Mouse (Mus musculus) telencephalon, adult 2 months (tissue): ENCODE data around the gene Gosr2.
"Not testable (repeated sequence)": the region's sequence is repeated elsewhere in the genome, so short reads cannot be mapped to it uniquely, and the experiment has no call there.

Source experiments
- DNase-seq: peaks from one replicate; pipeline ENCODE4 v3.0.0-alpha.2; 2011; ENCODE audit warnings: low read depth, low spot score

The Gosr2 gene

DNA sequence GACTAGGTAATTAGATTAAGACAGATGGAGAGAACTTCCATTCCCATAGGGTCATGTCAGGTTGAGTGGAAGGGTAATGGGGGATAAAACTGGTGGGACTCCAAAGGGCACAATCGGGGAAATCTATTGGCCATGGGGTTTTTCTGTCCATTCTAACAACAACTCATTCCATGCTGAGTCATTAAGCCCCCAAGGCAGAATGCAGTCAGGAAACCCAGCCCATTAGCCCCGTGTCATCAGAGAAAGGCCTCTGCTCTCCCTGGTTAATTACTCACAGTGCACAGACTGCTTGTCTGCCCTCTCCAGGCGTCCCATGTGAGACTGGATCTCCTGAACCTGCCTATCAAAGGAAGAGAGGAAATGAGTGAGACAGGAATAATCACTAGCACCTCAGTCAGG is 8.7 kb downstream of the Gosr2 start:
- no peak for DNase-seq

DNA sequence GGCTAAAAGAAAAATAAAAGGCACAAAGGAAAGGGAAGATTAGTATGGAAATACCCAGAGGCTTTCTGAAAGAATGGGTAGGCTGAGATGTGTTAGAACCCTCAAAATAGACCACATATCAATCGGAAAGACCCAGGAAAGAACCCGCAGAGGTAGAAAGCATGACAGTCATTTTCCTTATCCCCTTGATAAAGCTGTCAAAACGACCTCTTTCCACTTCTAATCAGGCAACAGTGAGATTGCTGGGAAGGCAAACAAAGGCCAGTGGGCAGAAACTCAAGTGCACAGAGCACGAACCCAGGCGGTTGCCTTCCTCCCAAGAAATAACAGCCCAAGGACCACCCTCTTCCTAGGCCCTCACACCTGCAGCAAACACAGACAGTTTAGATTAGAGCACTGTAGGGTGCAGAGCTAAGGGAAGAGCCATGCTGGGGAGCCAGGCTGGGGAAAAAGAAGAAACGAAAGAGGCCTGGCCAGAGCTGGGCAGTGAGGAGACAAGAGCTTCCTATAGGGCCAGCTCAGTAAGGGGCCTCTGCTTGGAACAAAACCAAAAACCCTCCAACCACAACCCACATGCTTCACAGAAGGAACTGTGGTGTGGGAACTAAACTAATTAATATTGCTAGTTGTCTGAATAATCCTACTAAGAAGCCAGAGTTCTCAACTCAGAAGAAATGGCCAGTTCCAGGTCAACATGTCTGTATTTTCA is 9.3 kb downstream of the Gosr2 start:
- DNase-seq: no peak

DNA sequence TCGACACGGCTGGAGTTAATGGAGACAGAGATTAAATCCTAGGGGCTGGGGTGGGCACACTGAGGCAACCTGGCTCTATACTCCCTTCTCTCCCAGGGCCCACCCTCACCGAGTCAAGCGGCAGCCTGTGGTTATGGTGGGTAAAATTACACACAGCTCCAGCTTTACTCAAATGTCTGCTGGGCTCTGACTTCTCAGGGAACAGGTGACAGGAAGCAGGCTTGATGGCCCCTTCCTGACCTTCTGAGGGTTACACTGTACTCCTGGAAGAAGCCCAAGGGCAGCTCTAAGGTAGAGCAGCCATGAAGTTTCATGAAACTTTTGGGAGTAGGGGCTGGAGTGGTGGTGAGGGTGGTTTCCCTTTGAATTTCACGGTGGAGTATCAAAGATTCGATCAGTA is 11.0 kb downstream of the Gosr2 start:
- DNase-seq: no peak

DNA sequence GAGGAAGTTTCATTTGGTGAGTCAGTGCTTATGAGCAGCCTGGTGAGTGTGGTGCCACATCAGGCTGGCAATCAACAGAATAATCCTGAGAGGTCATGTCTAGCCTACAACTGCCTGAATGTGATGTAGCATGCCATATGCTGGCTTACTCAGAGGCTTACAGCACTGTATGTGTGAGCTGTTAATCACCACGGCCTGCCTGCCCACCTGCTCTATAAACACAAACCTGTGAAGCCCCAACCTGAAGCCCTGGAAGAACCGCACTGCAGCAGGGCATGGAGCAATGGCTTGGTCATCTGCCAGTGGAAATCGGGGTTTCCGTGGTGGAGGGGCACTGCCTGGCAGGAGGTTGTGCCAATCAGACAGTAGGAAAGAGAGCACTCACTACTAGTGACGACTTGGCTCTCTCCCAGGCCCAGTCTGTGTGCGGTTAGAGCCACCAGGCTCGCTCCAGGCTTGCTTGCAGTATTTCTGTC is 12.4 kb downstream of the Gosr2 start:
- peak; percentile 58 for DNase-seq

DNA sequence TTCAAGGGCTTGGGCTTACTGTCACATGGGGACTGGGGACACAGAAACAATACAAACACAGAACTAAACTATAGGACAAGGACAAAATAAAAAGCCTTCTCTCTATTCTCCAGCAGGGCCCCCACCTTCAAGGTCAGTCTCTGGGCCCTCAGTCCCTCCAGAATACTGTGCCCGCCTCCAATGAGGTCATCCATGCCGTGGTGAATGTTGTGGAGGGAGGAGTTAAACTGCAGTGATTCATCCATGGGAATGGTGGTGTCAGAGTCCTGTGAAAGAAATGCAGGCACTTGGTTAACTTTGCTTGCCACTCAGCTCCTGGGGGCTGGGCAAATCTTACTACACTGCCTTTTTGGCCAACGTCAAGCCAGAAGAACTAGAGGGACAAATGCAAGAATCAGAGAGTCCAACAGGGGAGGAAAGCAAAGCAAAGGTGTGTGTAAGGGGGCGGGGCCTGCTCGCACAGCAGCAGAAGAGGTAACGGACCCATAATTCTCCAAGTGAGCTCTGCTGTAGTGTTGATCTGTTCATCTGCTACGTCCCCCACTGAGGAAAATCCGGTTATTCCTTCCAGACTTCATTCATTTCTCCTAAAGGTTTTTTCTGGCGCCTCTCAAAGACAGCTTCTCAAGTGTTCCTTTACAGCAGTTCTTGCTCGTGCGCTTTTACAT is 13.9 kb downstream of the Gosr2 start:
- DNase-seq: no peak

DNA sequence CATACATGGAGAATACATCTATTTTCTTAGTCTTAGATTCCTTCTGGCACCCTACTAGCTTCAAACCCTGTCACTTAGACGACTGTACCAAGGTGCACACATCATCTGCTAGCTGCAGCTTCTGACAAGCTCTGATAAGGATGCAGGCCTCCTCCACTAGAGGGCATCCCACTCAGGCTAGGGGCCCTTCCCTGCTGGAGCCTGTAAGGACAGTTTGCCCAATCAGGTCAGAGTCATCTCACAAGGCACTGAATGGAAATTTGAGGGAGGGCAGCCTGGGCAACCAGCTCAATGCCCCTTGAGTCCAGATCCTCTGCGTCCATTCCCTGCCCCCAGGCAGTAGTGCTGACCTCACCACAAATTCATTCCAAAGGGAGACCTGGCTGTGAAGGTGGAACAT is 20.7 kb downstream of the Gosr2 start:
- not testable (repeated sequence) for DNase-seq

DNA sequence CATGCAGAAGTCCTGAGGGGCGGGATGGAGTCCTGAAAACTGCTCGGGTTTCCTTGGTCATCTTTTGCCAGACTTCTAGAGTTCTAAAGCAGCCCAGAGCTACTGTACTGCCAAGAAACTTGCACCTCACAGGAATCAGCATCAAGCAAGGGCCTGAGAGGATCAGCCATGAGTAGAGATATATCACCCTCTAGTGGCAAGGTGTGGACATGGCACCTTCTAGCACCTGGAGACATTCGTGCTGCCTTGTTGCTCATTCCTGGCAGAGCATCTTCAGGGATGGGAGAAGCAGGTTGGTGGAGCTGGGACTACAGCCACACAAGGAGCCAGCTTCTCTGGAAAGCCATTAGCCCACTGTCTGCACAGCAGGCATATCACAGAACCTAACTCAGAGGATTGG is 22.1 kb downstream of the Gosr2 start:
- peak; percentile 71 for DNase-seq

DNA sequence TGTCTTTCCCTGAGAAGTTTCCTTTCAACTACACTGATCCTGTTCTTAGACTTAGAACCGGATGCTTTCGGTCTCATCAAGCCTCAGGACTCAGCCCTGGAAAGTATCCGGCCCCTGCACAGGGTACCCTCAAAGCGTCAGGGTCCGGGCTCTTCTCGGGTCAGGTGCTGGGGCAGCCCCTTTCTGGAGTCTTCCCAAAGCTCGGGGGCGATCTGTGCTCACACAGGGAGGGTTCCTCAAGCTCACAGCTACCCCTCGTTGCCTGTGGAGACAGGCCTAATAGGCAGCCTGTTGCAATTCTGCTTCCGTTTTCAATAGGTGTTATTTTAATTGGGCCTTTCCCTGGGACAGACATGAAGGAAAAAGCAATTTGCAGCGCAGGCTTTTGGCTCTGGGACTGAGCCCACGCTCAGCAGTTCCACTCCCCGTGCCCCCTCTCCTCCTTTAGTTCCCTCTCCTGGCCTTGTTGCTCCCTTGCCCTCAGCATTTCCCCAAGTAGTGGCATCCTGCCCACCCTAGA is 30.7 kb downstream of the Gosr2 start:
- no peak for DNase-seq

DNA sequence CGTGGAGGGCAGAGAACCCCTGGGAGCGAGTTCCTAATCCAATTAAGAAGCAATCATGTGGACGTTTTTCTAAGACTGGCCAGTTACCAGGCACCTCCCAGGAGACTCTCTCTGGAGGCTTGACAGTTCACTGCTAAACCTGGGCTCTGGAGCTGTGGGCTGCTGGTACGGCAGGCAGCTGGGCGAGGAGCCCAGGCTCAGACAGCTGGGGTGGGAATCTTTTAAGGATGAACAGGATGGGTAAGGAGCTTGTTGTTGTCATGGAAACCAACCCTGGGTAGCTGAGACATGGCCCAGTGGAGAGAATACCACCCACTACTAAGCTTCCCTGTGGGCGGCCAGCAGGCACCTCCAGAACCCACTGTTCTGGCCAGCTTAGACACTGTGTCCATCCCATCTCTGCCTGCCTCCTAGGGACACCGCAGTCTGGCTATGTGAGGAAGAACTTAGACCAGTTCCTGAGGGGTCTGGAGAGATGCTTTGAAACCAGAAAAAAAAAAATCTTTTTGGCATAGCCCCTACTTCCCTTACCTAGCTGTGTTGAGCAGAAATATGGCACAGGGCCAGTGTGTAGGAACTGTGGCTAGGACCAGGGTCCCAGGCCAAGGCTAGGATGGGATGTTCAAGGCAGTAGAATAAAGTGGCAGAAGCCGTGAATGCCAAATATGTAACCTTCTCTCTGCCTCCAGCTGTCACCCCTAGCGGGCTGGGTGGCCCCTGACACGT is 31.4 kb downstream of the Gosr2 start:
- DNase-seq: peak; percentile 97

DNA sequence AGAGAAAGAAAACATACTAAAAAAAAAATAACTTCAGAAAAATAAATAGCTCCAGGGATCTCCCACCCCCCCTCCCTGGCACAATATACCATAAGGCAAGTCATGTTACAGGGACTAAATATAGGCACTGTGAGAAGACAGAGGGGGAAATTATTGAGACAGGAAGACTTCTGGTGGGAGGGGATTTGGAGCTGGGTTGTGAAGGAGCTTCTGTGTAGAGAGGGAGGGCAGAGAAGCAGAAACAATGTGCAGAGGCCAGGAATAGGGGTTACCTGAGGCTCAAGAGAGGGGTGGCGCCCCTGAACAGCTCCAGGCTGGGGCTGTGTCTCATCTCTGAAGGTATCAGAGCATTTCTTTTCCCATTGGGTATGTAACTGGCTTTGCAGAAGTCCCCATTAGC is 32.0 kb downstream of the Gosr2 start:
- DNase-seq: peak; percentile 77

DNA sequence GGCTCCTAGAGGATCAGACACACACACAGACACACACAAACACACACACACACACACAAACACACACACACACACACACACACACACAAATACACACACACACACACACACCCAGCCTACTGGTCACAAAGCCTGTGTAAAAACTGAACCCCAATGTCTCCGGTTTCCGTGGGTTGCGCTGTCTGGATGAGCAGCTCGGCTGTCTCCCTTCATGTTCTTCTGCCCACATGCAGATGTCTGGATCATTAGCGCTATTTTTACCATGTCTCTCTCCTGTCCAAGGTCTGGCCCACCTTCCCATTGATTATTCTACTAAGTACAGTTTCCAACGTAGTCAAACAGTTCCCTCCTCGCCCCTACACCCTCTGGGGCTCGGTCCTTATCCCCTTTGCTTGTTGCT is 34.6 kb downstream of the Gosr2 start:
- DNase-seq: peak; percentile 51

DNA sequence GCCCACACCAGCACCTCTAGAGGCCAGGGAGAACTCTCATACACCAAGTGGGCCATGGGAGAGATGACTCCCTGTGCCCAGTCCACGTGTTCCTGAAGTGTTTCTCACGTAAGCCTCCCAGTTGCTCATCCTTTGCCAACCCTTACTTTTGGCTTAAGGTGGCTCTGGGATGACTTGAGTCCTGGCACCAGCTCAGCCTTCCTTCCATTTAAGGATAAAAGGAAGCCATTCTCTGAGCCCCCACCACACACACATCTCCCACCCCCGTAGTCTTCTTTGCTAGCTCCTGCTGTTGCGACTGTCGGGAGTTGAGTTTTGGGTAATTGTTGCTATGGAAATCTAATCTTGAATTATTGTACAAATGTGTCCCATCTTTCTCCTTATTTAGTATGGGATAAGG is 35.2 kb downstream of the Gosr2 start:
- peak; percentile 97 for DNase-seq

DNA sequence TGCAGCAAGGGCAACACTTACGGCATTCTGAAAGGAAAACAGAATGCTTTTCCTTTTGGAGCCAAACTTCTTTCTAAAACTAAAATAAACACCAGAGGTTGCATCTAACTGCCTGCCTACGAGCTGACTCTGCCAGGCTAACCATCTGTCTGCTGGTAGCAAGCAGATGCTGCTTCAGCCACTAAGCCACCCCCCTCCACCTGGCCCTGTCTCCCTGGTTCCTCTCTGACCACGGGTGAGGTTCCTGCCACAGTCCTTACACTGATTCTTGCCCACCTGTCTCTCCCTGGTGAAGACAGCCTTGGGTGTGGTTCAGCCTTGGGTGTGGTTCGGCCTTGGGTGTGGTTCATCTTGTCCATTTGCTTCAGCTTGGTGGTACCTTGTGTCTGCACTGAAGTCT is 35.8 kb downstream of the Gosr2 start:
- DNase-seq: peak; percentile 78

DNA sequence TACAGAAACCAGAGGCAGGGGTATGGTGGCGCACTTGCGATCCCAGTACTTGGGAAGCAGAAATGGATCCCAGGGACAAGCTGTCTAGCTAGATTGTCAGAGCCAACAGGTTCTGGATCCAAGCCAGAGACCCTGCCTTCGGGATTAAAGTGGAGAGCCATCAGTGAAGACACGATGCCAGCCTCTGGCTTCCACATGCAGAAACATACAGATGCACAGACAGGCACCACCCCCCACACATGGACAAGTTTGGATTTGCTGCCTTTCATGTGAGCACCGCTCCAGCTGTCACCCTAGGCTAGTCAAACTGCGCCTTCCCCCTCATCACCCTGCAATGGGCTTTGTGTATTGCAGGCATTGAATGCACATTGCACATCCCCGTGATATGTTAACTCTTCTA is 39.5 kb downstream of the Gosr2 start:
- DNase-seq: peak; percentile 44

DNA sequence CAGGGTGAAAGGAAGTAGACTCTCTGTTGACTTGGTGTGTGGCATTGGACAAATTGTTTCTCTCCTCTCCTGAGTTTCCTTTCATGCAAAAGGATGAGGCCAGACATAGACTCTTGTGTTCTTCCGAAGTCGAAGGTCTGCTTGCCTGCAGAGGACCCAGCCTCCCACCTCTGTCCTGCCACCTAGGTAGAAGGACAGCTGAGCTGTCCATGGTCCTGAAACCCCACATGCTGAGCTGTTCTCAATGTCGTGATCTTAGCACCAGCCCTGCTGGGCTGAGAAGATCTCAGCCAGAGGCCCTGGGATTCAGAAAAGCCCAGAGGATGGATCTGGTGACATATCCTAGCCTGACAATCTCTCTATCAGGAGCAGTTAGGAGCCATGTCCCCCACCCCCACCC is 41.2 kb downstream of the Gosr2 start:
- DNase-seq: no peak

DNA sequence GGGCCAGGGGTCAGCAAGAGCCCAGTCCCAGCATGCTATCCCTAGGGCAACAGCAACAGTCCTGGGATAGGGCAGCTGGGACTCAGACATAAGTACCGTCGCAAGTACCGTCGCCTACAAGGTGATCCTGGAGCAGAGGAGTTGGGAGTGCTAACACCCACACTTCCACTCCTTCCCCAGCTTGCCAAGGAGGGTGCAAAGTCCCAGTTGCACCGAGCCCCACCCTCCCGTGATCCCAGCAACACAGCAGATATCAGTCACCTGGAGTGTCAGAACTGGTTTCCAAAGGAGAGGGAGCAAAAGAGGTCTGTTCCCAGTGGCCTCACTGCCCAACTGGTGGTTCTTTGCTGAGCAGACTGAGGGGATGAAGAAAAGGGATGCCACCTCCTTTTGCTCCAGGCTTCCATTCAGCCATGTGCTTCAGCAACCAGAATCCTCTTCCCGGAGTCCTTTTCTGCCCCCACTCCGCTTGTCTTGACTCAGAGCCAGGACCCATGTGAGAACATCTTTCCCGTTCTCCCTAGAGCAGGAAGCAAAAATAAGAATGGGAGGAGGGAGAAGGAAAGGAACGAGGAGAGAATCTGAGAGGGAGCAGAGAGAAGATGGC is 44.2 kb downstream of the Gosr2 start:
- peak; percentile 83 for DNase-seq

DNA sequence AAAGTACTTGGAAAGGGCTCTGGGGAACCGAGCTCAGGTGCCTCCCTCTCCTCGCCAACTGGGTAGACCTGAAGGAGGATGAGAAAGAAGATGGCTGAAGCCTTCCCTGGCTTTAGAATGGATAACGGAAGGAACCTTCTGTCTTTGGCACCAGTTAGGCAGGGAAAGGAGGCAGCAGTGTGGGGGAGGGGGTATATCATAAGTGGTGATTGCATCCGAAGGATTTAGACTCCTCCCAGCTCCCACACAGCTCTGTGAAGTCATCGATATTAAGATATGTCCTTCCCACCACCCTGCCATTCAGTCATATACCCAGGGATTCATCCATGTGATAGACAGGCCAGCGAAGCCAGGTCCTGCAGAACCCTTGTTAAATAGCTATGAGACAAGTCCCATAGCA is 46.3 kb downstream of the Gosr2 start:
- peak; percentile 44 for DNase-seq

DNA sequence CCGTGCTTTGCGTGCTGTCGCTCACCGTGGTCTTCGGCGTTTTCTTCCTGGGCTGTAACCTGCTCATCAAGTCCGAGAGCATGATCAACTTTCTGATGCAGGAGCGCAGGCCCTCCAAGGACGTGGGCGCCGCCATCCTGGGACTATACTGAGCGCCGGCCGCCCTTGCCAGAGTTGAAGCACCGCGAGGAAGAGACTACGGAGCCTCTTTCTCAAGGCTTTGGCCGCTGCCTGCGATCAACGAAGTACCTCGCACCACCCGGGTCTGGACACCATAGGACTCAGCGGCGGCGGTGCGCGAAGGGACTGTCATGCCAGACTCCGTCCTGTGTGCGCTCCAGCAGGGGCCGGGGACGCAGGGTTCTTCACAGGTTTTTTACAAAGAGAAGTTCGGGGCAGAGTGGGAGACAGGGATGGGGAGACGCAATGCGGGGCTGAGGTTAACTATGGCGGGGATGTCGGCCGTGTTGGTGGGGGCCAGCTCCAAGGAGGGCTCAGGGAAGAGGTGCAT is 47.7 kb downstream of the Gosr2 start:
- DNase-seq: no peak

DNA sequence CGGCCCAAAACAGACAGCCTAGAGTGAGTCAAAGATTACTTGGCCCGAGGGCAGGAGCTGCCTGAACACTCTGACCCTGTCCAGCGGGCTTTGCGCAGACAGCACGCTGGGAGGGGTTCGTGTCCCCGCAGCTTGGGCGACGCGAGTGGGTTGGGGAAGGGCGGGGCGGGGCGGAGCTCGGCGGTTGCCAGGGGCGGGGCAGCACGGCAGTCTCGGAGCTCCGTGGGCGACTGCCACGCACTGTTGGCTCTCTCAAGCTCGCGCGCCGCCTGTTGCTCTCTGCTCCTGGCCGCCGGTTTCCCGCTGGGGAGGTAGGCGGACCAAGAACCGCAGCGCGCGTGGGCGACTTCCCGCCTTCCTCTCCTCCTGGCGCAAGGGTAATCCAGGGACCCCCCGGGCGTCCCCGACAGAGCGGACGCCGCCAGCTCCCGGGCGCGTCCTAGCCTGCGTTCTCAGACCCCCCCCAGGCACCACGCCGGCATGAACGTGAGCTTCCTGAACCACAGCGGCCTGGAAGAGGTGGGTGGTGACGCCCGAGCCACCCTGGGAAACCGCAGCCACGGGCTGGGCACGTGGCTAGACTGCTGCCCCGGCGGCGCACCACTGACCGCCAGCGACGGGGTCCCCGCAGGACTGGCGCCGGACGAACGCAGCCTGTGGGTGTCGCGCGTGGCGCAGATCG is 48.3 kb downstream of the Gosr2 start, which contains the start of gene Rprml:
TSS of gene Rprml (plus strand) at position 270 of the 682 bp plus-strand sequence.
- DNase-seq: peak; percentile 88

DNA sequence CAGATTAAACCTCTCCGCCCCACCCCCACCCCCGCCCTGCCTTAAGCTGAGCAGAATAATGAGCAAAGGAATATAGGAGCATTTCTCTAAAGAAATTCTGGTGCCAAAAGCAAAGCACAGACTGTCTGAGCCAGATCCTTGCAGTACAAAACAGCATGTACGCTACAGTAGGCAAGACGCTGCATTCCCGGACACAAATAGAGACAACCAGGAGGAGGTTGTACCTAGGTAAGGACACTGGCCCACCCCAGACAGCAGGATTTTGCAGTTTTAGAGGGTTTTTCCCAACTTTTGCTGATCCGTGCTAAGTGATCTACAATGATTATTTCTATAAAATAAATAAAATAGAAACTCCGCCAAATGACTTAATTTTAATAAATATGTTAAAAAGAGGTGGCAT is 49.0 kb downstream of the Gosr2 start:
- peak; percentile 70 for DNase-seq
